Mouse (Mus musculus) left cerebral cortex, adult 18-20 months (tissue): ENCODE measurements around the gene Slc30a4. TPM values are rescaled to one million over a fixed set of nuclear protein-coding genes. Genes with fewer than 3 reads are reported as not detected.

Experiments
- microRNA-seq, 2 experiments: library from miRNA; unstranded; fragments of <30 nt; microRNA quantifications; one replicate each; pipeline ENCODE4 v1.2.0; 2021
- total RNA-seq, 2 experiments: library from RNA; stranded (reverse); gene quantifications; 2 replicates each; pipeline ENCODE4 v1.2.3; 2021

Slc30a4 gene
- total RNA-seq, 2 experiments from 2014 or later: 49.1 to 50.6 TPM

Small RNAs within 50 kb of the gene (microRNA-seq; reads per million reads assigned to microRNA genes)
- 2.5 to 3.0 reads per million in 2 experiments for gene Mir147

Other genes starting within 250 kb of the Slc30a4 start
- not detected for gene Gm14085, start 217.7 kb downstream of the Slc30a4 start, total RNA-seq
- gene Gatm, start 91.4 kb downstream of the Slc30a4 start, total RNA-seq: 10 to 100 TPM; 66.0 to 74.6 TPM
- not detected for gene AA467197, start 65.7 kb downstream of the Slc30a4 start, total RNA-seq
- 10 to 100 TPM; 26.8 to 30.6 TPM for gene Bloc1s6, start 35.8 kb upstream of the Slc30a4 start, total RNA-seq
- gene Sqor, start 62.6 kb upstream of the Slc30a4 start, total RNA-seq: 1 to 10 TPM; 6.3 to 7.3 TPM